Mouse (Mus musculus): ENCODE results near the gene Chrnd. TPM values are rescaled to one million over a fixed set of nuclear protein-coding genes. Genes with fewer than 3 reads are reported as not detected.

Chrnd gene
- total RNA-seq, 2 experiments from 2014 or later = not detected

- no peak for DNase-seq
These were observed 48.6 kb downstream of the Chrnd start for GRCm38 (mm10) chr1:87239056-87239455.

GRCm38 (mm10) chr1:87243021-87243420, 52.6 kb downstream of the Chrnd start:
- DNase-seq = no peak

- no peak for DNase-seq
These were observed 55.0 kb downstream of the Chrnd start for GRCm38 (mm10) chr1:87245430-87245829.

GRCm38 (mm10) chr1:87245929-87246815, 55.8 kb downstream of the Chrnd start:
- DNase-seq = peak; percentile 88

Other genes with a start within 250 kb of the Chrnd start
- gene Alppl2, start 100.7 kb upstream of the Chrnd start, total RNA-seq (2021) = not detected
- not detected for gene Alpi, start 89.0 kb upstream of the Chrnd start, total RNA-seq (2021)
- gene Akp3, start 65.6 kb upstream of the Chrnd start, total RNA-seq (2021) = not detected
- gene Ecel1, start 34.1 kb upstream of the Chrnd start, total RNA-seq (2021) = under 1 TPM in 1 of 2 experiments, not detected in 1; 0.18 TPM
- gene Prss56, start 7.3 kb upstream of the Chrnd start, total RNA-seq (2021) = not detected
- gene Chrng, start 14.1 kb downstream of the Chrnd start, total RNA-seq (2021) = under 1 TPM; 0.14 TPM
- 10 to 100 TPM; 71.3 to 72.5 TPM for gene Eif4e2, start 23.3 kb downstream of the Chrnd start, total RNA-seq (2021)
- gene Efhd1, start 73.8 kb downstream of the Chrnd start, total RNA-seq (2021) = 1 to 10 TPM; 2.6 to 3.0 TPM
- gene Gigyf2, start 136.4 kb downstream of the Chrnd start, total RNA-seq (2021) = 10 to 100 TPM; 46.6 to 46.9 TPM
- not detected for gene Kcnj13, start 204.1 kb downstream of the Chrnd start, total RNA-seq (2021)